ENCODE assay signal across 14 mouse cellular contexts in the genomic region with DNA sequence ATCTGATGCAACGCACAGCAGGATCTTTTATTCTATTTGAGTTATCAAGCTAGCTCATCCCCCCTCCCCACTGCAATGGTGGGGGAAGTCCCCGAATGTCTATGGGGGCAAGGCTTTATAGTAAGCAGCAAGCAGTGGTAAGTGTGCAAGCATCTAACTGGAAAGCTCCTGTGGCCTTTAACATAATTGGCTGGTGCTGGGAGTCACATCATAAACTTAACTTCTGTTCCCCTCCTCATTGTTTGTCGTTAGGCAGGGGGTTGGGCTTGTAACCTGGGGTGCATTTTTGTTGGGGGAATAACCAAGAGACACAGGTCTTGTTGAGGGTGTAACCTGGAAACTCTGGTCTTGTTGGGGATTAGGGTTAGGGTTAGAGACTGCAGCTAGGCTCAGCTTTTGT. TPM values are rescaled to one million over a fixed set of nuclear protein-coding genes. Genes with fewer than 3 reads are reported as not detected.
DNase-seq lines count a peak whose midpoint lies in the region; ATAC-seq and TF ChIP-seq lines count a peak whose summit lies in the region.
"Had no signal": no experiment of that assay in that cellular context is flagged by ENCODE, and none has a peak within 500 bp of the region (broad histone marks: within the 10 kb centered on the region; RNA-seq: fewer than 3 reads in every experiment).

No protein-coding gene starts in this region.

- WGBS in limb, embryonic 12.5 days, result 38% methylated on average over 3 of the region's 3 CpGs
- 40% methylated on average over 3 of the region's 3 CpGs for WGBS in limb, embryonic 10.5 days
- WGBS in olfactory bulb, adult 2 months, result 44% methylated on average over 3 of the region's 3 CpGs

- H3K4me1 ChIP-seq in limb, embryonic 12.5 days (replicated peaks), result peaks cover 36% of the 10 kb centered on the region
- H3K4me1 ChIP-seq in limb, embryonic 10.5 days, result peaks cover 53% of the 10 kb centered on the region
- peaks cover 3% of the 10 kb centered on the region; the same call in 1 of the 2 replicates for H3K4me1 ChIP-seq in cortical plate, adult 2 months (ENCODE audit: control insufficient read depth, insufficient read depth, low read length)
- H3K4me1 ChIP-seq in olfactory bulb, adult 2 months (ENCODE audit: control insufficient read depth, insufficient read depth, low read length), result peaks cover 17% of the 10 kb centered on the region

- no peak for DNase-seq in limb, embryonic 10.5 days (ENCODE audit: low spot score)
- peak; percentile 73 for DNase-seq in induced T-regulatory cell, adult 2 months (ENCODE audit: low read depth)
- no peak for DNase-seq in urinary bladder, adult 2 months (ENCODE audit: low spot score)
- no peak for DNase-seq in gastrocnemius, postnatal 25 days
- no peak for DNase-seq in layer of hippocampus, adult 11-12 months (ENCODE audit: low spot score)
- DNase-seq: adrenal gland, postnatal 10 days; cerebellum, adult 11-12 months; heart, adult 2 months; layer of hippocampus, adult 9-11 months had no signal

- H3K9ac ChIP-seq in limb, embryonic 12.5 days (replicated peaks), result no peak overlapping the region
- H3K9ac ChIP-seq: embryonic facial prominence, embryonic 15.5 days had no signal

- TF ChIP-seq POLR2A in cortical plate, adult 2 months (IDR thresholded peaks at IDR 0.05; ENCODE audit: extremely low read depth, insufficient read depth, low read length), result no peak
- no peak for TF ChIP-seq POLR2A in olfactory bulb, adult 2 months (IDR thresholded peaks at IDR 0.05; ENCODE audit: insufficient read depth, low read depth, low read length)

- ATAC-seq in limb, embryonic 12.5 days (ENCODE audit: insufficient number of reproducible peaks, insufficient read depth, low FRiP score, low TSS enrichment, low read depth), result no peak

- no peak overlapping the region for H3K27ac ChIP-seq in limb, embryonic 12.5 days
- no peak overlapping the region for H3K27ac ChIP-seq in limb, embryonic 10.5 days
- peak overlapping the region; percentile 15; the same call in 1 of the 2 replicates for H3K27ac ChIP-seq in cortical plate, adult 2 months (ENCODE audit: insufficient read depth, low read length)
- H3K27ac ChIP-seq in olfactory bulb, adult 2 months (ENCODE audit: insufficient read depth, low read depth, low read length), result 0 out of 2 replicates have a peak overlapping the region, but pooled peaks have one; percentile 3
- H3K27ac ChIP-seq: embryonic facial prominence, embryonic 15.5 days; heart, adult 2 months had no signal

- peaks cover 2% of the 10 kb centered on the region for H3K36me3 ChIP-seq in limb, embryonic 12.5 days
- peaks cover 3% of the 10 kb centered on the region for H3K36me3 ChIP-seq in limb, embryonic 10.5 days
- H3K36me3 ChIP-seq: embryonic facial prominence, embryonic 15.5 days had no signal

- H3K4me3 ChIP-seq in limb, embryonic 12.5 days (replicated peaks), result no peak overlapping the region
- no peak overlapping the region for H3K4me3 ChIP-seq in limb, embryonic 10.5 days
- H3K4me3 ChIP-seq in cortical plate, adult 2 months (ENCODE audit: insufficient read depth, low read length), result peak overlapping the region; percentile 4; the same call in 1 of the 2 replicates
- no peak overlapping the region for H3K4me3 ChIP-seq in olfactory bulb, adult 2 months (ENCODE audit: insufficient read depth, low read depth, low read length)
- H3K4me3 ChIP-seq: embryonic facial prominence, embryonic 15.5 days; heart, adult 2 months had no signal

- H3K4me2 ChIP-seq in limb, embryonic 12.5 days, result 0 out of 2 replicates have a peak overlapping the region, but pooled peaks have one; percentile 78
- H3K4me2 ChIP-seq: liver, embryonic 11.5 days had no signal

- H3K9me3 ChIP-seq in limb, embryonic 12.5 days, result no peaks in the 10 kb centered on the region
- H3K9me3 ChIP-seq in limb, embryonic 10.5 days (replicated peaks), result no peaks in the 10 kb centered on the region
- H3K9me3 ChIP-seq: embryonic facial prominence, embryonic 15.5 days had no signal

- TF ChIP-seq CTCF in cortical plate, adult 2 months (IDR thresholded peaks at IDR 0.05; ENCODE audit: extremely low read depth, insufficient read depth, low read length), result no peak
- TF ChIP-seq CTCF in olfactory bulb, adult 2 months (IDR thresholded peaks at IDR 0.05; ENCODE audit: insufficient read depth, low read depth, low read length), result no peak

- no peaks in the 10 kb centered on the region for H3K27me3 ChIP-seq in limb, embryonic 12.5 days
- no peaks in the 10 kb centered on the region for H3K27me3 ChIP-seq in limb, embryonic 10.5 days (ENCODE audit: low read depth, poor library complexity, severe bottlenecking)
- H3K27me3 ChIP-seq: embryonic facial prominence, embryonic 15.5 days had no signal

RNA-seq across cellular contexts. Expression of a gene that starts 3.9 kb away (rescaled TPM):
- 21.5 and 24.1 TPM in 2 replicates for polyA plus RNA-seq in limb, embryonic 12.5 days (2016; fragmentation: Nextera tagmentation; extraction: Ambion mirVana)
- polyA plus RNA-seq in limb, embryonic 10.5 days (2016; fragmentation: Nextera tagmentation; extraction: Ambion mirVana), result 23.8 and 26.7 TPM in 2 replicates
- 13.3 and 13.5 TPM in 2 replicates for polyA plus RNA-seq in cortical plate, adult 2 months (2012; rRNA removed)
- polyA plus RNA-seq in olfactory bulb, adult 2 months (2012; ENCODE audit: insufficient read depth, insufficient read length, low replicate concordance, missing spikeins), result not detected in 2 replicates
- 8.1 and 8.8 TPM in 2 replicates for polyA plus RNA-seq in urinary bladder, adult 2 months (2012; rRNA removed)
- total RNA-seq in gastrocnemius, postnatal 25 days (2021), result 1 to 10 TPM; 3.4 to 3.5 TPM

Comparison
In these comparisons a context has a peak if more than half of its experiments do, and no peak if none do; other contexts are left out.
1. H3K27ac ChIP-seq: peak in cortical plate, adult 2 months (single experiment) and olfactory bulb, adult 2 months (single experiment); none in limb, embryonic 12.5 days (single experiment) and limb, embryonic 10.5 days (single experiment).